Mouse (Mus musculus) ES-Bruce4 (cell line): ENCODE results near the gene Abcf2. TPM values are rescaled to one million over a fixed set of nuclear protein-coding genes. Genes with fewer than 3 reads are reported as not detected.

Source experiments
- H3K27ac ChIP-seq: 2 replicates; pipeline ENCODE4 v1.5.1; 2012; ENCODE audit warnings: low read length, inconsistent platforms; ENCODE audit not compliant: insufficient read depth
- H3K27me3 ChIP-seq: 2 replicates; pipeline ENCODE4 v1.6.1; 2012; ENCODE audit warnings: mild to moderate bottlenecking, low read length, inconsistent platforms; ENCODE audit not compliant: control insufficient read depth, poor library complexity, insufficient read depth, severe bottlenecking
- H3K36me3 ChIP-seq: 2 replicates; pipeline ENCODE4 v1.6.1; 2012; ENCODE audit warnings: inconsistent platforms, mild to moderate bottlenecking, low read length, moderate library complexity; ENCODE audit not compliant: control insufficient read depth, poor library complexity, insufficient read depth, severe bottlenecking
- H3K4me1 ChIP-seq: one replicate; pipeline ENCODE4 v1.8.1; 2011; ENCODE audit warnings: low read length; ENCODE audit not compliant: control insufficient read depth, insufficient read depth
- H3K4me3 ChIP-seq: 2 replicates; pipeline ENCODE4 v1.5.1; 2011; ENCODE audit warnings: low read depth, mild to moderate bottlenecking, low read length
- H3K9ac ChIP-seq: 2 replicates; pipeline ENCODE4 v1.6.1; 2012; ENCODE audit warnings: low read depth, mild to moderate bottlenecking, inconsistent platforms; ENCODE audit not compliant: poor library complexity, severe bottlenecking
- H3K9me3 ChIP-seq: replicated peaks from 2 replicates; pipeline ENCODE4 v1.6.1; 2012; ENCODE audit warnings: mild to moderate bottlenecking, low read length, inconsistent platforms; ENCODE audit not compliant: control insufficient read depth, poor library complexity, insufficient read depth, severe bottlenecking
- CTCF ChIP-seq: IDR thresholded peaks from one replicate; pipeline ENCODE4 v1.8.1; 2011; ENCODE audit warnings: low read depth, low read length
- EP300 ChIP-seq: IDR thresholded peaks from 2 replicates; pipeline ENCODE4 v1.6.1; 2011; ENCODE audit warnings: low read depth, low read length; ENCODE audit not compliant: insufficient read depth
- POLR2A ChIP-seq: IDR thresholded peaks from one replicate; pipeline ENCODE4 v1.8.1; 2011; ENCODE audit warnings: low read length; ENCODE audit not compliant: insufficient read depth
- polyA plus RNA-seq: library from polyadenylated mRNA; stranded (reverse); fragments of >200 nt; gene quantifications from 2 replicates; pipeline ENCODE4 v1.2.4, GENCODE M21; 2011; ENCODE audit warnings: low read depth; ENCODE audit not compliant: missing spikeins, insufficient read depth, insufficient read length

Abcf2 gene
- polyA plus RNA-seq, 1 experiment: 113 TPM

- H3K9ac ChIP-seq: peak overlapping the region; percentile 68; the same call in 1 of the 2 replicates
- no peaks in the 10 kb centered on the region for H3K9me3 ChIP-seq
- H3K4me3 ChIP-seq: peak overlapping the region; percentile 41
- H3K4me1 ChIP-seq: no peaks in the 10 kb centered on the region
- H3K36me3 ChIP-seq: no peaks in the 10 kb centered on the region
- peaks cover 12% of the 10 kb centered on the region for H3K27me3 ChIP-seq
- TF ChIP-seq EP300 (peak; percentile 73; the same call in 1 of the 2 replicates), POLR2A (no peak)
- H3K27ac ChIP-seq: no peak overlapping the region
Observed at GRCm38 (mm10) chr5:24599137-24599536, 21.9 kb upstream of the Abcf2 start.

GRCm38 (mm10) chr5:24598570-24599006 lies 21.3 kb upstream of the Abcf2 start:
- Histone ChIP-seq H3K4me3 (peak overlapping the region; percentile 76), H3K27me3 (peaks cover 12% of the 10 kb centered on the region), H3K9me3 (no peaks in the 10 kb centered on the region), H3K9ac (peak overlapping the region; percentile 68), H3K27ac (no peak overlapping the region), H3K36me3 (no peaks in the 10 kb centered on the region), H3K4me1 (no peaks in the 10 kb centered on the region)
- TF ChIP-seq EP300: no peak
- TF ChIP-seq CTCF: peak; percentile 43
- TF ChIP-seq POLR2A: no peak

- no peak for TF ChIP-seq POLR2A
- TF ChIP-seq CTCF: no peak
- no peak for TF ChIP-seq EP300
- H3K27ac ChIP-seq: no peak overlapping the region
- no peaks in the 10 kb centered on the region for H3K9me3 ChIP-seq
- peak overlapping the region; percentile 68 for H3K9ac ChIP-seq
- peaks cover 12% of the 10 kb centered on the region for H3K27me3 ChIP-seq
- H3K4me3 ChIP-seq: peak overlapping the region; percentile 76
- H3K4me1 ChIP-seq: no peaks in the 10 kb centered on the region
- no peaks in the 10 kb centered on the region for H3K36me3 ChIP-seq
Observed at GRCm38 (mm10) chr5:24597901-24598569, 20.8 kb upstream of the Abcf2 start.

- no peaks in the 10 kb centered on the region for H3K9me3 ChIP-seq
- H3K4me1 ChIP-seq: no peaks in the 10 kb centered on the region
- H3K9ac ChIP-seq: no peak overlapping the region
- H3K27me3 ChIP-seq: peaks cover 12% of the 10 kb centered on the region
- no peak overlapping the region for H3K4me3 ChIP-seq
- no peak for TF ChIP-seq CTCF
- TF ChIP-seq POLR2A: no peak
- TF ChIP-seq EP300: no peak
- H3K36me3 ChIP-seq: no peaks in the 10 kb centered on the region
- H3K27ac ChIP-seq: no peak overlapping the region
Observed at GRCm38 (mm10) chr5:24597221-24597728, 20.0 kb upstream of the Abcf2 start.

GRCm38 (mm10) chr5:24596519-24597171 lies 19.4 kb upstream of the Abcf2 start:
- TF ChIP-seq CTCF: no peak
- TF ChIP-seq POLR2A: no peak
- TF ChIP-seq EP300: no peak
- Histone ChIP-seq H3K27ac (no peak overlapping the region), H3K4me3 (no peak overlapping the region), H3K36me3 (no peaks in the 10 kb centered on the region), H3K4me1 (no peaks in the 10 kb centered on the region), H3K9ac (no peak overlapping the region), H3K9me3 (no peaks in the 10 kb centered on the region), H3K27me3 (peaks cover 6% of the 10 kb centered on the region)

GRCm38 (mm10) chr5:24595786-24596380 lies 18.6 kb upstream of the Abcf2 start:
- H3K4me3 ChIP-seq: no peak overlapping the region
- no peaks in the 10 kb centered on the region for H3K9me3 ChIP-seq
- no peak for TF ChIP-seq CTCF
- TF ChIP-seq POLR2A: no peak
- no peak for TF ChIP-seq EP300
- H3K36me3 ChIP-seq: no peaks in the 10 kb centered on the region
- no peak overlapping the region for H3K27ac ChIP-seq
- H3K9ac ChIP-seq: no peak overlapping the region
- peaks cover 2% of the 10 kb centered on the region; the same call in 1 of the 2 replicates for H3K27me3 ChIP-seq
- no peaks in the 10 kb centered on the region for H3K4me1 ChIP-seq
